Mouse (Mus musculus): ENCODE data around the gene Slc6a18. TPM values are rescaled to one million over a fixed set of nuclear protein-coding genes. Genes with fewer than 3 reads are reported as not detected.
"Not testable (repeated sequence)": the region's sequence is repeated elsewhere in the genome, so short reads cannot be mapped to it uniquely, and the experiment has no call there.

The Slc6a18 gene
- not detected in 2 replicates for polyA plus RNA-seq (2016; fragmentation: Nextera tagmentation; extraction: Ambion mirVana)

DNA sequence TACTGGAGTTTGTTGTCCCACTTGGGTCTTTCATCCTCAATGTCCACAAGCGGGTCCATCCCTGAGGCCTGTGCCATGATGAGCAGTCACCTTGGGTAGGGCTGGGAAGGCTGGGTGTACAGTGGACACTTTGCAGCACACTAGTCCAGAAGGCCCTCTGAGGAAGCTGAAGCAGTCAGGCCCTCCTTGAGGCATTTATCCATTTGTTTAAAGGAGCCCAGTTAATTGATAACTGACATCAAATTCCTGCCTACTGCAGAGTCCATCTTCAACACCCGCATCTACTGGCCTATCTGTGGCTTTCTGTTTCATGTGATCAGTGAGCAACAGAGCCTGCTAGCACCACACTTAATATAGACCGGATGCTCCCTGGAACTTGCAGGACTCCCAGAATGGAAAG, at the start of gene Slc6a18:
Gene Slc6a18 (minus strand): TSS at position 171 of the 400 bp plus-strand sequence.
- no peak within 1 kb of the TSS for H3K4me3 ChIP-seq (replicated peaks)
- H3K27me3 ChIP-seq: no peaks in the 10 kb centered on the region; the same call in 1 of the 2 replicates
- H3K27ac ChIP-seq: no peak within 1 kb of the TSS
- H3K4me1 ChIP-seq: no peaks in the 10 kb centered on the region
- H3K36me3 ChIP-seq (replicated peaks): no peaks in the 10 kb centered on the region
- no peak within 1 kb of the TSS for H3K4me2 ChIP-seq
- ATAC-seq (ENCODE audit: low FRiP score): no peak
- H3K9ac ChIP-seq: no peak within 1 kb of the TSS
- no peaks in the 10 kb centered on the region for H3K9me3 ChIP-seq
- 86% methylated on average over 3 of the region's 3 CpGs for WGBS

DNA sequence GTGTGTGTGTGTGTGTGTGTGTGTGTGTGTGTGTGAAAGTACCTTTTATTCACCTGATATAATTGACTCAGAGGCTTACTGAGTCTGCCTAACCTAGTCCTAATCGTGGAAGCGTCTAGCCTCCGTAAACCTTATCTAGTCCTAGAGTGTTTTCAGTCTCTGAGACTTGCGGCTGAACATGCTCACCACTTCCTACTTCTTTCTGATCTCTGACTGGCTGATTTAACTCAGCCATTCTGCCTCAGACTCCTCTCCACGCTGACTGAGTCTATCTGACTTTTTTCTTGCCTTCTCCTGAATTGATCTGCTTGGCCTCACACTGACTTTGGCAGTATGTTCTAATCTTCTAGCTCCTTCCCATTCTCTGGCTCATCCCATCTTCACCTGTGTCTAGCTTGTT, 47.5 kb upstream of the Slc6a18 start:
- no peak overlapping the region for H3K27ac ChIP-seq
- ATAC-seq (ENCODE audit: low FRiP score): no peak
- H3K36me3 ChIP-seq (replicated peaks): no peaks in the 10 kb centered on the region
- H3K4me1 ChIP-seq: peaks cover 9% of the 10 kb centered on the region
- H3K9ac ChIP-seq: no peak overlapping the region
- no peaks in the 10 kb centered on the region for H3K9me3 ChIP-seq
- no peaks in the 10 kb centered on the region for H3K27me3 ChIP-seq
- H3K4me3 ChIP-seq (replicated peaks): no peak overlapping the region
- 93% methylated on average over 5 of the region's 5 CpGs for WGBS
- no peak overlapping the region for H3K4me2 ChIP-seq

DNA sequence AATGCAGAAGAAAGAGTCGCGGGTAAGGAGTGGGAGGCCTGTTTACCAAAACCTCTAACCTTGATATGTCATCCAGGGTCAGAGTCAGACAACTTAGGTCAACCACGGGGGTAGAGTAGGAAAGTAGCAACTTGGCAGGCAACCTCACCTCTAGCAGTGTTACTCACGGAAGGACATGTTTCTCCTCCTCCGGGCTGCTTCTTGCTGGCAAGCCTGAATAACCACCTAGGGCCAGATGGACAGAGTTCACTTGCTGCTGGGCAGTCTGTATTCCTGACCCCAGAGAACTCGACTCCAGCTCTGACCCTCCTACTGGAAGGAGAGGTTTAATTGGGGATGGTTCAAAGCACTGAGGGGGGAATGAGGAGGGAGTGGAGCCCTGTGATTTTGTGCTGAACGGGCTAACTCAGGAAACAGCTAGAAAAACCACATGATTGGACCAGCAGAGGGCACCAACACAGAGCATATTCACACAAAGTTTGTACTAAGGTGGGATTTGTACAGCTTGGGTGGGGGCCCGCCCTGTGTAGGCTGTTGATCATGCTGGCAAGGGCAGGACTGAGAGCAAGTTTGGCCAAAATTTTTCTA, 45.4 kb upstream of the Slc6a18 start:
- 0 out of 2 replicates have a peak, but pooled peaks have one; percentile 23 for ATAC-seq (ENCODE audit: low FRiP score)
- Histone ChIP-seq H3K36me3 (replicated peaks) (no peaks in the 10 kb centered on the region), H3K4me1 (peaks cover 9% of the 10 kb centered on the region), H3K9me3 (no peaks in the 10 kb centered on the region), H3K4me2 (no peak overlapping the region), H3K9ac (no peak overlapping the region), H3K4me3 (replicated peaks) (no peak overlapping the region), H3K27ac (no peak overlapping the region), H3K27me3 (no peaks in the 10 kb centered on the region)
- 41% methylated on average over 8 of the region's 8 CpGs for WGBS

DNA sequence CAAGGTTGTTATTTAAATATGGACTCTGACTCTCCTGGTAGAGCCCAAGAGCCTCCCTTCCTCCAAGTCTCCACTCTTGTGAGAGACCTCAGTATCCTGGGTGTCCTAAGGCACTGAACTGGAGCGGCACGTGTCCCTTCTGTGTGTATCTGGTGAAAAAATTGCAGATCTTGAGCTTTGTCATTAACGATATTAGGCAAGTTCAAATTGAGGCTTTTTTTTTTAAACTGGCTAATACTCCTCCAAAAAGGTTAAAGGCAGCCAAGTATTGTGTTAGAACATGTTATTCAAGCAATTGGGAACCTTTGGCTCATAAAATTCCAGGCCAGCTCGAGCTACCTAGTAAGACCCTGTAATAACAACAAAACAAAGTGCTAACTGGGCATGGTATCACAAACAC, 42.4 kb upstream of the Slc6a18 start:
- H3K4me1 ChIP-seq: no peaks in the 10 kb centered on the region
- H3K9ac ChIP-seq: no peak overlapping the region
- no peak overlapping the region for H3K4me2 ChIP-seq
- H3K36me3 ChIP-seq (replicated peaks): no peaks in the 10 kb centered on the region
- H3K27me3 ChIP-seq: no peaks in the 10 kb centered on the region
- ATAC-seq (ENCODE audit: low FRiP score): no peak
- WGBS: 90% methylated on average over 4 of the region's 4 CpGs
- no peak overlapping the region for H3K27ac ChIP-seq
- no peaks in the 10 kb centered on the region for H3K9me3 ChIP-seq
- H3K4me3 ChIP-seq (replicated peaks): no peak overlapping the region

DNA sequence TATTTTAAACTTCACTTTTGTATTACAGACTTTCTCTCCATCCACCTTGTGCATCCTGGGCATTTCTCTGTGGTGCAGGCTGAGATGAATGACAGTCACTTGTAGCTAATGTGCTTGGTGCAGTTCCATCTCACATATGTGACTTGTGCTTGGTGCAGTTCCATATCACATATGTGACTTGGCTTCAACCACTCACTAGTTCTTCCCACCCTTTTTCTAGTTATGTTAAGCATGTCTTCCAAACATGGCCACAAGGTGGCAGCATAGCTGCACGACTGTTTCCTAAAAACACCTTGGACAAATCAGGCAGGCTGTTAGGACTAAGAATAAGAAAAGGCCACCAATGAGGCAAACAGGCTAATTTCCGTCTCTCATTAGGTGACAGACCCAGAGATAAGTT, 40.4 kb upstream of the Slc6a18 start:
- Histone ChIP-seq H3K4me2 (no peak overlapping the region), H3K4me3 (replicated peaks) (no peak overlapping the region), H3K9ac (no peak overlapping the region), H3K27me3 (no peaks in the 10 kb centered on the region; the same call in 1 of the 2 replicates), H3K9me3 (no peaks in the 10 kb centered on the region), H3K36me3 (replicated peaks) (no peaks in the 10 kb centered on the region), H3K27ac (no peak overlapping the region), H3K4me1 (no peaks in the 10 kb centered on the region)
- 1% methylated on average over 2 of the region's 2 CpGs for WGBS
- peak; percentile 41; the same call in 1 of the 2 replicates for ATAC-seq (ENCODE audit: low FRiP score)

DNA sequence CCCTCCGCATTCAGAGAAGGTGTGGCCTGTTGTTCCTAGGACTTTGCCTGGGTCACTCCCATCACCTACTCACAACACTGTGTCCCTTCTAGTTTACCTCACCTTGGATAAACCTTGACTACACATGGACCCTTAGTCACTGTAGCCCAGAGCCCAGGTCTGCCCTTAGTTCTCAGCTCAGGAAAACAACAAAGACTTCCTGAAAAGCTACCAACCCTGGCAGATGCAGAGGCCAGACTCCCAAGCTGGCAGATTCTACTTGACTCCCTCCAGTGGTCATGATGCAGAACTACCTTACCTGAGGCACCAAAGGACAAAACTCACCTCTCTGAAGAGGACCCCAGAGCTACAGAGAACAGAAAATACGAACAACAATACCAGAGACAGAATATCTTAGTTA, 36.2 kb upstream of the Slc6a18 start:
- 55% methylated on average over 2 of the region's 2 CpGs for WGBS
- H3K27ac ChIP-seq: no peak overlapping the region
- ATAC-seq (ENCODE audit: low FRiP score): no peak

DNA sequence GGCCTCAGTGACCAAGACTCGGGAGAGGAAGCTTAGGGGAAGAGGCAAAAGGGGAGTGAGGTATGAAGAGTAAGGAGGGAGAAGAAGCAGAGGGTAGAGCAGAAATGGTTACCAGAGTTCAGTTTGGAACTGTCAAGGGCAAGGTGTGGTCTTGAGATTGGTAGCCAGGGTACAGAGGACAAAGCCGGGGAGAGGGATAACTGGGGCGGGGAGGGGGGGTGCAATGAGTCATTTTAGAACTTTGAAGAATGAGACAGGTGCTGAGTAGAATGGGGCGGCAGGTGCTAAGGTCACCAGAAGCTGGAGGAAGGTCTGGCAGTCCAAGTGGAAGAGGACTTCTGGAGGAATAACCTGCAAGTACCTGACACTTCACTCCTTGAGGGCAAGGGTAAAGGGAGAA, 35.4 kb upstream of the Slc6a18 start:
- no peak overlapping the region for H3K4me2 ChIP-seq
- no peaks in the 10 kb centered on the region for H3K4me1 ChIP-seq
- H3K9me3 ChIP-seq: no peaks in the 10 kb centered on the region
- no peak overlapping the region for H3K27ac ChIP-seq
- H3K4me3 ChIP-seq (replicated peaks): no peak overlapping the region
- no peaks in the 10 kb centered on the region for H3K36me3 ChIP-seq (replicated peaks)
- H3K27me3 ChIP-seq: no peaks in the 10 kb centered on the region; the same call in 1 of the 2 replicates
- ATAC-seq (ENCODE audit: low FRiP score): no peak
- no peak overlapping the region for H3K9ac ChIP-seq
- 90% methylated on average over 4 of the region's 4 CpGs for WGBS

More for the DNA sequence above, 36.2 kb upstream of the Slc6a18 start:
- Histone ChIP-seq H3K27me3 (no peaks in the 10 kb centered on the region; the same call in 1 of the 2 replicates), H3K9me3 (no peaks in the 10 kb centered on the region), H3K4me3 (replicated peaks) (no peak overlapping the region), H3K9ac (no peak overlapping the region), H3K36me3 (replicated peaks) (no peaks in the 10 kb centered on the region), H3K4me1 (no peaks in the 10 kb centered on the region), H3K4me2 (no peak overlapping the region)

DNA sequence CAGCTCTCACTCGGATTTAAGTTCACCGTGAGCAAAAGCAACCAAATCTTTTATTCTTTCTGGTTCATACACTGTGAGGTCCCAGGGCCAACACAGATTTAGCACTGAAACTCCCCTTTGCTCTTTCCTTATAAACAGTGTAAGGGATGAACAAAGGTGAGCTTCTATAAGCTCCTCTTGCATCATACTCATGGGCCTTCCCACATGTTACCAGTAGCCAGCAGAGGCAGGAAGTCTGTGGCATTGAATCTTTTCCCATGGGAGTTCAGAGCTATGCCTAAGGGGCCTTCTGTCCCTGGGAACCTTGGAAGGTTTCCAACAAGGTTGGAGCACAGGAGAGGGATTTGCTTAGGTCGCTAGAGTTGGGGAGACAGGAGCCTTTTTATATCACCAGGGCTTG, 34.4 kb upstream of the Slc6a18 start:
- no peak for ATAC-seq (ENCODE audit: low FRiP score)
- Histone ChIP-seq H3K4me3 (replicated peaks) (no peak overlapping the region), H3K4me1 (no peaks in the 10 kb centered on the region)

DNA sequence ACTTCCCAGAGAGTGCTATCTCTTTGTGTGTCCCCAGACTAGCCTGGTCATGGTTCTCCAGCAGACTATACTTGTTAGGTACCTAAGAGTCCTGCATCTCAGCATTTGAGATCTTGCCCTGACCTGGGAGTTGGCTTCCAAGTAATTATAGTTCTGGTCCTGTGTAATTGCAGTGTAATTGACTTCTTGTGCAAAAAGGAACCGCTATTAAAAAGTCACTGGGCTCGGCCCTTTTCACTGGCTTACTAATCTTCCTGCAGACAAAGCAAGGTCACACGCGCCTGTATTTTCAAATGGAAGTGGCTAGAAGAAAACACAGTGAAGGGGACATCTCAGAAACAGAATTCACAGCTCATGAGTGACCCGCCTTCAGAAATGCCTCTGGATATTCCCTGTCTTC, 34.0 kb upstream of the Slc6a18 start:
- ATAC-seq (ENCODE audit: low FRiP score): no peak
- H3K9ac ChIP-seq: no peak overlapping the region
- H3K4me2 ChIP-seq: no peak overlapping the region
- no peaks in the 10 kb centered on the region for H3K36me3 ChIP-seq (replicated peaks)
- H3K9me3 ChIP-seq: no peaks in the 10 kb centered on the region
- no peaks in the 10 kb centered on the region for H3K4me1 ChIP-seq
- H3K27ac ChIP-seq: no peak overlapping the region
- H3K4me3 ChIP-seq (replicated peaks): no peak overlapping the region
- 83% methylated on average over 5 of the region's 5 CpGs for WGBS
- H3K27me3 ChIP-seq: no peaks in the 10 kb centered on the region; the same call in 1 of the 2 replicates

More for the DNA sequence above, 34.4 kb upstream of the Slc6a18 start:
- H3K9me3 ChIP-seq: no peaks in the 10 kb centered on the region
- no peak overlapping the region for H3K4me2 ChIP-seq
- H3K27me3 ChIP-seq: no peaks in the 10 kb centered on the region; the same call in 1 of the 2 replicates
- no peak overlapping the region for H3K9ac ChIP-seq
- H3K27ac ChIP-seq: no peak overlapping the region
- no peaks in the 10 kb centered on the region for H3K36me3 ChIP-seq (replicated peaks)
- WGBS: 73% methylated on average over 3 of the region's 3 CpGs

DNA sequence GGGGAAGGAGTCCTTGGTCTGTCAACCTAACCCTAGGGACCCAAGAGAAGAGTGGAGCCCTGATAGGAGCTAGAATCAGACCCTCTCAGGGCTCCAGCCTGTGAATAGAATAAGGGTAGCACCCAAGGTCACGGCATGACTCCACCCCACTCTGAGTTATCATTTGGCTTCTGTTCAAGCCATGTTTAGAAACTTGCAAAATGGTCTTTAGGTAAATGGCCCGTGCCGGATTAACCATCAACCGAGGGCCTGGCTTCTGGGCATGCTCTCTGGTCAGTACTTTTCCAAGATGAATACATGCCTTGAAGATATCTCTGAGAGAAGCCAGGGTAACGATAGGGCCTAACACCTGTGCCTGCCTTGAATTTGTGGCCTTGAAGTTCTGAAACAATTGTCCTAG, 33.4 kb upstream of the Slc6a18 start:
- no peak overlapping the region for H3K4me3 ChIP-seq (replicated peaks)
- no peak for ATAC-seq (ENCODE audit: low FRiP score)
- H3K27me3 ChIP-seq: no peaks in the 10 kb centered on the region; the same call in 1 of the 2 replicates
- H3K9ac ChIP-seq: no peak overlapping the region
- H3K4me1 ChIP-seq: no peaks in the 10 kb centered on the region
- no peaks in the 10 kb centered on the region for H3K36me3 ChIP-seq (replicated peaks)
- H3K27ac ChIP-seq: no peak overlapping the region
- H3K9me3 ChIP-seq: no peaks in the 10 kb centered on the region
- H3K4me2 ChIP-seq: no peak overlapping the region
- WGBS: 95% methylated on average over 5 of the region's 5 CpGs

DNA sequence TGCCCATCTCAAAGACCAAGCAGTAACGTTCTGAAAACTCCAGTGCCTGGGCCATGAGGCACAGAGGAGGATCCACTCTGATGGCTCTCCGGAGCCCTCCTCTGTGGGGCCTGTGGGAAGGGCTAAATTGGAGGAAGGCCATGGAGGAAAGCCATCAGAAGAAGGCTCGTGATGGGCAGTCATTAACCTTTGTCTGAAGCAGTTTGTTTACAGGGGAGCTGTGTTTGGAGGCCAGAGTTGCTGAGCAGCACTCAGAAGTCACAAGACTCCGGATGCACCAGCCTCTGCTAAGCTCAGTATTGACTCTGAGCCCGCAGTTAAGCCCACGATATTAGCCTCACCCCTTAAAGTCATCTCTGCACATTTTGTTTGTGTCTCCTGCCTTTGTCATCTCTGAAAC, 31.7 kb upstream of the Slc6a18 start:
- Histone ChIP-seq H3K36me3 (replicated peaks) (no peaks in the 10 kb centered on the region), H3K4me3 (replicated peaks) (no peak overlapping the region), H3K9ac (no peak overlapping the region), H3K9me3 (no peaks in the 10 kb centered on the region), H3K27ac (no peak overlapping the region), H3K4me2 (no peak overlapping the region), H3K27me3 (no peaks in the 10 kb centered on the region; the same call in 1 of the 2 replicates), H3K4me1 (no peaks in the 10 kb centered on the region)
- 74% methylated on average over 6 of the region's 6 CpGs for WGBS
- ATAC-seq (ENCODE audit: low FRiP score): no peak

DNA sequence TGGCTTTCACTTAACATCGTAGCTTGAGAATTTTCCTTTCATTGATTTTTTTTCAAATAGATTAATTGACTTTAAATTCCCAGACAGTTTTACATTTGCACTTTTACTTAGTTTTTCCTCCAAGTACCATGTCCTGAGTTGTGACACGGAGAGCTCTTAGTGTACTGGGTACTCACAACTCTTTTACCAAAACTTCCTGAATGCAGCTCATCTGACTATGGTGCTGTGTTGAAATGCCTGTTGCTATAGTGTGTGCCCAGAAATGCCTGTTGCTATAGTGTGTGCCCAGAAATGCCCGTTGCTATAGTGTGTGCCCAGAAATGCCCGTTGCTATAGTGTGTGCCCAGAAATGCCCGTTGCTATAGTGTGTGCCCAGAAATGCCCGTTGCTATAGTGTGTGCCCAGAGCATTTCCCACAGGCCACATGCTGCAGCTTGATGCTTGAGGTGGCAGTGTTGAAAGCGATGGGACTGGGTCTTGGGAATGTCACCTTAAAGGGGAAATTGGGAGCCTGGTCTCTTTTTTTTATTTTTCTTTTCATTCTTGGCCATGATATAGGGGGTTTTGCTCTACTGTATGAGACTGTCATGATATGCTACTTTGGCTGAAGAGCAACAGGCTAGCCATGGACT, 27.0 kb upstream of the Slc6a18 start, which contains the start of gene Slc6a19:
Gene Slc6a19 (minus strand): TSS at position 172 of the 632 bp plus-strand sequence.
- Histone ChIP-seq H3K9ac (no peak within 1 kb of the TSS), H3K27me3 (no peaks in the 10 kb centered on the region), H3K4me3 (replicated peaks) (no peak within 1 kb of the TSS), H3K9me3 (no peaks in the 10 kb centered on the region), H3K4me1 (no peaks in the 10 kb centered on the region), H3K27ac (no peak within 1 kb of the TSS), H3K36me3 (replicated peaks) (no peaks in the 10 kb centered on the region), H3K4me2 (no peak within 1 kb of the TSS)
- ATAC-seq (ENCODE audit: low FRiP score): no peak
- WGBS: 88% methylated on average over 7 of the region's 7 CpGs

DNA sequence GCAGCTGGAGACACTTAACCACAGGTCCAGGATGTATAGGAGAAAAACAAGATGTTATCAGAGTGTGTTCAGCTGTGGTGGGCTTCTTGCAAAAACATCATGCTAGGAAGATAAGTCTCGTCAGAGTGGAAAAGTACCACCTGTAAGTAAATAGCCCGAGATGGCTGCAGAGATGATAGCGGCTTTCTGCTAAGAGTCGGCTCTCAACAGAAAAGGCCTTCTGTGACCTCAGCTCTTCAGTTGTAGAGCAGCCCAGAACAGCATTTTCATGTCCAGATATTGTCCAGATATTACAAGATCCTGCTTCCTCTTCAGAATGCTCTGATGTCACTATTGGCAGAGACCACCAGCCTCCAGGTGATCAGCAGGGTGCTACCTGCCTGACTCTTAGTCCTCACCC, 25.7 kb upstream of the Slc6a18 start:
- not testable (repeated sequence) for H3K9me3 ChIP-seq; ATAC-seq (ENCODE audit: low FRiP score); H3K27me3 ChIP-seq; H3K4me3 ChIP-seq (replicated peaks); H3K4me2 ChIP-seq; H3K36me3 ChIP-seq (replicated peaks); H3K27ac ChIP-seq; H3K4me1 ChIP-seq; H3K9ac ChIP-seq
- WGBS: 82% methylated on average over 4 of the region's 4 CpGs
